Mouse (Mus musculus): ENCODE data around the gene Eri3. TPM values are rescaled to one million over a fixed set of nuclear protein-coding genes. Genes with fewer than 3 reads are reported as not detected.

Eri3 gene
- total RNA-seq (2014; fragmentation: Nextera tagmentation) (41.9 and 54.3 TPM in 2 replicates), total RNA-seq (2017) (20.7 and 29.7 TPM in 2 replicates), polyA plus RNA-seq (2012) (151 and 192 TPM in 2 replicates)

GRCm38 (mm10) chr4:117550140-117550851 is at the start of gene Eri3:
Eri3 (plus strand) TSS chr4:117550365.
- H3K9me3 ChIP-seq (replicated peaks): no peaks in the 10 kb centered on the region
- TF ChIP-seq GATA2 (IDR thresholded peaks at IDR 0.05; ENCODE audit: borderline replicate concordance, low read depth, low read length): no peak
- no peak for TF ChIP-seq CTCF (IDR thresholded peaks at IDR 0.05; ENCODE audit: low read depth, low read length)
- no peak for TF ChIP-seq GATA1 (IDR thresholded peaks at IDR 0.05; ENCODE audit: borderline replicate concordance, low read length)
- peak; percentile 98 for ATAC-seq (ENCODE audit: extremely low read depth, insufficient number of reproducible peaks, low FRiP score, poor library complexity, severe bottlenecking)
- H3K36me3 ChIP-seq (replicated peaks): peaks cover 14% of the 10 kb centered on the region
- DNase-seq (ENCODE audit: low spot score): peak; percentile 93
- peaks cover 4% of the 10 kb centered on the region; the same call in 1 of the 2 replicates for H3K27me3 ChIP-seq (ENCODE audit: insufficient read depth, low read length)
- H3K4me1 ChIP-seq (ENCODE audit: insufficient read depth, low read depth, low read length): peaks cover 21% of the 10 kb centered on the region
- H3K4me3 ChIP-seq (ENCODE audit: low read depth, low read length): peak within 1 kb of the TSS; percentile 90

DNA sequence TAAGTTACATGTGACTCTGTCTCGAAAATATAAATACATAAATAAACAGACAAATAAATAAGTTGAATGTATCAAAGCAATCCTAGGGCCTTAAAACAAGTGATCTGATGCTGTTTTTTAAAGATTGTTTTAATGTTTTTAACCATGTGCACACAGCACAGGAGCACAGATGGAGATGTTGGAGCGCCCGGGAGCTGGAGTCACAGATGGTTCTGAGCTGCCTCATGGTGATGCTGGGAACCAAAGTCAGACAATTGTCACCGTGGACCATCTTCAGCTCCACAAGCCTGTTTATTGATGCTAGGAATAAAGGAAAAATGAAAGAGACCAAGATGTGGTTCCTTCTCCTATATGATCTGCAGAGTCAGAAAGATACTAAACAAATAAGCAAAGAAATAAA is 31.9 kb upstream of the Eri3 start:
- Histone ChIP-seq H3K4me1 (ENCODE audit: insufficient read depth, low read depth, low read length) (no peaks in the 10 kb centered on the region), H3K27me3 (ENCODE audit: insufficient read depth, low read length) (peaks cover 7% of the 10 kb centered on the region; the same call in 1 of the 2 replicates), H3K4me3 (ENCODE audit: low read depth, low read length) (no peak overlapping the region), H3K9me3 (replicated peaks) (no peaks in the 10 kb centered on the region), H3K36me3 (replicated peaks) (no peaks in the 10 kb centered on the region)
- no peak for ATAC-seq (ENCODE audit: extremely low read depth, insufficient number of reproducible peaks, low FRiP score, poor library complexity, severe bottlenecking)
- TF ChIP-seq POLR2AphosphoS5 (IDR thresholded peaks at IDR 0.05; ENCODE audit: insufficient replicate concordance, low read depth, low read length) (no peak), CTCF (IDR thresholded peaks at IDR 0.05; ENCODE audit: low read depth, low read length) (no peak), TAL1 (conservative IDR thresholded peaks at IDR 0.05; ENCODE audit: low read depth, low read length) (no peak), GATA2 (IDR thresholded peaks at IDR 0.05; ENCODE audit: borderline replicate concordance, low read depth, low read length) (no peak), GATA1 (IDR thresholded peaks at IDR 0.05; ENCODE audit: borderline replicate concordance, low read length) (no peak)
- no peak for DNase-seq (ENCODE audit: low spot score)

DNA sequence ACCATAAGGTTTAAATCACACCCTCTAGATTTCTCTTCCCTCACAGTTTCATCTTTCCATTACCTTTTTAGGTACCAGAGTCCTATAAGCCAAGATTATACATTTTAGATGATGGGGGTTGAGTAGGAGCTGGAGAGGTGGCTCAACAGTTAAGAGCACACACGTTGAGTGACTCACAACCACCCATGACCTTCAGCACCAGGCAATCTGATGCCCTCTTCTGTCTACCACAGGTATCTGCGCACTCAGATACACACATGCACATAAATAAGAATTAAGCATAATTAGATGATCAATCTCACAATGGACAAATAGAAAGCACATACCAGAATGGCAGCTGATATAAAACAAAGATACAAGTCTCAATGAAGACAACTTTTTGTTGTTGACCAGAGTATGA is 28.8 kb upstream of the Eri3 start:
- Histone ChIP-seq H3K36me3 (replicated peaks) (no peaks in the 10 kb centered on the region), H3K27me3 (ENCODE audit: insufficient read depth, low read length) (peaks cover 18% of the 10 kb centered on the region), H3K9me3 (replicated peaks) (no peaks in the 10 kb centered on the region), H3K4me1 (ENCODE audit: insufficient read depth, low read depth, low read length) (no peaks in the 10 kb centered on the region), H3K4me3 (ENCODE audit: low read depth, low read length) (no peak overlapping the region)
- ATAC-seq (ENCODE audit: extremely low read depth, insufficient number of reproducible peaks, low FRiP score, poor library complexity, severe bottlenecking) (no peak), DNase-seq (ENCODE audit: low spot score) (no peak)
- no peak for TF ChIP-seq POLR2AphosphoS5 (IDR thresholded peaks at IDR 0.05; ENCODE audit: insufficient replicate concordance, low read depth, low read length)
- no peak for TF ChIP-seq CTCF (IDR thresholded peaks at IDR 0.05; ENCODE audit: low read depth, low read length)
- no peak for TF ChIP-seq TAL1 (conservative IDR thresholded peaks at IDR 0.05; ENCODE audit: low read depth, low read length)
- TF ChIP-seq GATA1 (IDR thresholded peaks at IDR 0.05; ENCODE audit: borderline replicate concordance, low read length): no peak
- TF ChIP-seq GATA2 (IDR thresholded peaks at IDR 0.05; ENCODE audit: borderline replicate concordance, low read depth, low read length): no peak

- ATAC-seq (ENCODE audit: extremely low read depth, insufficient number of reproducible peaks, low FRiP score, poor library complexity, severe bottlenecking) (no peak), DNase-seq (ENCODE audit: low spot score) (no peak)
- Histone ChIP-seq H3K9me3 (replicated peaks) (no peaks in the 10 kb centered on the region), H3K27me3 (ENCODE audit: insufficient read depth, low read length) (peaks cover 43% of the 10 kb centered on the region), H3K4me1 (ENCODE audit: insufficient read depth, low read depth, low read length) (no peaks in the 10 kb centered on the region), H3K36me3 (replicated peaks) (no peaks in the 10 kb centered on the region), H3K4me3 (ENCODE audit: low read depth, low read length) (no peak overlapping the region)
- TF ChIP-seq GATA1 (IDR thresholded peaks at IDR 0.05; ENCODE audit: borderline replicate concordance, low read length) (no peak), GATA2 (IDR thresholded peaks at IDR 0.05; ENCODE audit: borderline replicate concordance, low read depth, low read length) (no peak), POLR2AphosphoS5 (IDR thresholded peaks at IDR 0.05; ENCODE audit: insufficient replicate concordance, low read depth, low read length) (no peak), TAL1 (conservative IDR thresholded peaks at IDR 0.05; ENCODE audit: low read depth, low read length) (no peak), CTCF (IDR thresholded peaks at IDR 0.05; ENCODE audit: low read depth, low read length) (no peak)
Measured at GRCm38 (mm10) chr4:117525990-117526389, 24.2 kb upstream of the Eri3 start.

GRCm38 (mm10) chr4:117527116-117527899 is 22.9 kb upstream of the Eri3 start:
- TF ChIP-seq GATA2 (IDR thresholded peaks at IDR 0.05; ENCODE audit: borderline replicate concordance, low read depth, low read length): no peak
- H3K27me3 ChIP-seq (ENCODE audit: insufficient read depth, low read length): peaks cover 47% of the 10 kb centered on the region
- no peak for ATAC-seq (ENCODE audit: extremely low read depth, insufficient number of reproducible peaks, low FRiP score, poor library complexity, severe bottlenecking)

GRCm38 (mm10) chr4:117527952-117528351 is 22.2 kb upstream of the Eri3 start:
- H3K4me1 ChIP-seq (ENCODE audit: insufficient read depth, low read depth, low read length): no peaks in the 10 kb centered on the region
- no peaks in the 10 kb centered on the region for H3K36me3 ChIP-seq (replicated peaks)
- peak; percentile 4; the same call in 1 of the 2 replicates for ATAC-seq (ENCODE audit: extremely low read depth, insufficient number of reproducible peaks, low FRiP score, poor library complexity, severe bottlenecking)
- peaks cover 48% of the 10 kb centered on the region for H3K27me3 ChIP-seq (ENCODE audit: insufficient read depth, low read length)
- peak; percentile 11 for DNase-seq (ENCODE audit: low spot score)
- H3K9me3 ChIP-seq (replicated peaks): no peaks in the 10 kb centered on the region
- no peak overlapping the region for H3K4me3 ChIP-seq (ENCODE audit: low read depth, low read length)
- no peak for TF ChIP-seq POLR2AphosphoS5 (IDR thresholded peaks at IDR 0.05; ENCODE audit: insufficient replicate concordance, low read depth, low read length)
- TF ChIP-seq CTCF (IDR thresholded peaks at IDR 0.05; ENCODE audit: low read depth, low read length): no peak
- TF ChIP-seq GATA2 (IDR thresholded peaks at IDR 0.05; ENCODE audit: borderline replicate concordance, low read depth, low read length): no peak
- TF ChIP-seq GATA1 (IDR thresholded peaks at IDR 0.05; ENCODE audit: borderline replicate concordance, low read length): no peak
- no peak for TF ChIP-seq TAL1 (conservative IDR thresholded peaks at IDR 0.05; ENCODE audit: low read depth, low read length)

More at GRCm38 (mm10) chr4:117527116-117527899, 22.9 kb upstream of the Eri3 start:
- Histone ChIP-seq H3K9me3 (replicated peaks) (no peaks in the 10 kb centered on the region), H3K36me3 (replicated peaks) (no peaks in the 10 kb centered on the region), H3K4me3 (ENCODE audit: low read depth, low read length) (no peak overlapping the region), H3K4me1 (ENCODE audit: insufficient read depth, low read depth, low read length) (no peaks in the 10 kb centered on the region)
- DNase-seq (ENCODE audit: low spot score): no peak

Measured in G1E (cell line).